Comparison of ENCODE assay signal across 8 mouse cellular contexts in the genomic region with DNA sequence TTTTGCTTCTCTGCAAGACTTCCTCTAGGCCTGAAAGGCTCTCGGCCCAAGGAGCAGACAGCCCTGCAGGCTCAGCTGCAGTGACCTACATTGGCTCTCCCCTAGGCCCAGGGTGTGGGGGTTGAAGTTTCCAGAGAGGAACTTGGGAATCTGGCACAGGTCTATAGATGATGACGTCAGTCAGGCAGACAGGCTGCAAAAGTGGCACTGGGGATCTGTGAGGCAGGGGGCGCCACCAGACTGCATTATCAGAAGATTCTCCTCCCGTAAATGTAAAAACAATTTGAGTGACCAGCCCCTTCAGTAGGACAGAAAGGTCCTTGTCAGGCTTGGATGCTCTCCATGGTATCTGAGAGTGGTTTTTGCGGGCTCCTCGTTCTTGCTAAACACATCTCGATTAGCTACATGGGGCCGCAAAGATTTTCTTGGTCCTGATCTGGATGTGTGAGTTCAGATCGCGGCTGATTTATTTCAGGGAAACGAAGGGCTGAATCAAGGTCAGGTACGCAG. TPM values are rescaled to one million over a fixed set of nuclear protein-coding genes. Genes with fewer than 3 reads are reported as not detected.
DNase-seq lines count a peak whose midpoint lies in the region; ATAC-seq and TF ChIP-seq lines count a peak whose summit lies in the region.

No protein-coding gene starts in this region.

- peak overlapping the region; percentile 41 for H3K4me2 ChIP-seq in forebrain, postnatal 0 days (ENCODE audit: low read depth)
- H3K4me2 ChIP-seq in lung, embryonic 15.5 days = peak overlapping the region; percentile 54

- peaks cover 31% of the 10 kb centered on the region for H3K4me1 ChIP-seq in forebrain, postnatal 0 days (ENCODE audit: insufficient read depth)
- H3K4me1 ChIP-seq in lung, embryonic 15.5 days = peaks cover 79% of the 10 kb centered on the region

- intact Hi-C loops in heart, postnatal 36 days (cut with DNase I) = loop anchor here (2.0 kb wide), 2 partner anchors 13 to 75 kb away; no protein-coding TSS in a partner anchor

- peak; percentile 76 for TF ChIP-seq CTCF in forebrain, postnatal 0 days (IDR thresholded peaks at IDR 0.05; ENCODE audit: low read depth)

- H3K27ac ChIP-seq in forebrain, postnatal 0 days (ENCODE audit: low read depth, low read length) = peak overlapping the region; percentile 83
- peak overlapping the region; percentile 97 for H3K27ac ChIP-seq in lung, embryonic 15.5 days

- H3K9ac ChIP-seq in forebrain, postnatal 0 days = peak overlapping the region; percentile 37
- peak overlapping the region; percentile 29; the same call in 1 of the 2 replicates for H3K9ac ChIP-seq in lung, embryonic 15.5 days

- peak; percentile 95 for DNase-seq in Muller cell, postnatal 12 days (ENCODE audit: inconsistent ontology term)
- DNase-seq in cerebellum, adult 18-20 months = peak; percentile 82
- peak; percentile 82 for DNase-seq in forebrain, postnatal 0 days
- DNase-seq in heart, postnatal 36 days = peak; percentile 79 to 83
- DNase-seq in layer of hippocampus, adult 8-10 months (ENCODE audit: low spot score in 2 of 2) = peak; percentile 84 to 85
- peak; percentile 93 for DNase-seq in retina, postnatal 1 day

- peak overlapping the region; percentile 3 for H3K4me3 ChIP-seq in forebrain, postnatal 0 days (ENCODE audit: low read depth, low read length)
- H3K4me3 ChIP-seq in lung, embryonic 15.5 days = peak overlapping the region; percentile 20

- H3K36me3 ChIP-seq in forebrain, postnatal 0 days (ENCODE audit: insufficient read depth) = no peaks in the 10 kb centered on the region
- no peaks in the 10 kb centered on the region for H3K36me3 ChIP-seq in lung, embryonic 15.5 days

- WGBS in forebrain, postnatal 0 days = 7% methylated on average over 12 of the region's 12 CpGs
- WGBS in lung, embryonic 15.5 days = 4% methylated on average over 12 of the region's 12 CpGs

- peak; percentile 19; the same call in 1 of the 2 replicates for ATAC-seq in forebrain, postnatal 0 days
- ATAC-seq in lung, embryonic 15.5 days (ENCODE audit: borderline replicate concordance, extremely low read depth, low FRiP score, low TSS enrichment) = peak; percentile 33; the same call in 1 of the 2 replicates
- ATAC-seq in activated CD4-positive, CD25-positive, alpha-beta regulatory T cell, adult 4 months = no peak

- H3K9me3 ChIP-seq in forebrain, postnatal 0 days (ENCODE audit: low read length) = no peaks in the 10 kb centered on the region
- H3K9me3 ChIP-seq in lung, embryonic 15.5 days = no peaks in the 10 kb centered on the region

- no peaks in the 10 kb centered on the region for H3K27me3 ChIP-seq in forebrain, postnatal 0 days (ENCODE audit: insufficient read depth, low read length)
- H3K27me3 ChIP-seq in lung, embryonic 15.5 days = no peaks in the 10 kb centered on the region

RNA-seq across cellular contexts. Expression of gene Msl1, which starts 9.5 kb away (rescaled TPM):
- total RNA-seq in forebrain, postnatal 0 days (2014; rRNA removed) = 87.2 and 94.6 TPM in 2 replicates
- polyA plus RNA-seq in forebrain, postnatal 0 days (2015; fragmentation: Nextera tagmentation; extraction: Ambion mirVana) = 16.3 and 24.1 TPM in 2 replicates
- 10 to 100 TPM; 74.4 to 75.3 TPM for total RNA-seq in heart, postnatal 36 days (2021)
- 100 to 1,000 TPM; 140 to 201 (median 177) TPM for total RNA-seq in layer of hippocampus, adult 8-10 months (2022)
- 21.1 and 21.2 TPM in 2 replicates for polyA plus RNA-seq in lung, embryonic 15.5 days (2015; fragmentation: Nextera tagmentation; extraction: Ambion mirVana)
- polyA plus RNA-seq in activated CD4-positive, CD25-positive, alpha-beta regulatory T cell, adult 4 months (2017; shearing (Covaris generic)) = 10 to 100 TPM; 19.9 to 22.0 TPM

RNA-seq across cellular contexts. Expression of gene Nr1d1, which starts 10.7 kb away (rescaled TPM):
- total RNA-seq in forebrain, postnatal 0 days (2014; rRNA removed) = 4.5 and 6.7 TPM in 2 replicates
- 10.8 and 11.4 TPM in 2 replicates for polyA plus RNA-seq in forebrain, postnatal 0 days (2015; fragmentation: Nextera tagmentation; extraction: Ambion mirVana)
- total RNA-seq in heart, postnatal 36 days (2021) = 100 to 1,000 TPM; 104 to 107 TPM
- 10 to 100 TPM; 86.6 to 99.6 (median 92.7) TPM for total RNA-seq in layer of hippocampus, adult 8-10 months (2022)
- 1.0 and 1.5 TPM in 2 replicates for polyA plus RNA-seq in lung, embryonic 15.5 days (2015; fragmentation: Nextera tagmentation; extraction: Ambion mirVana)
- 1 to 10 TPM; 2.9 to 5.4 TPM for polyA plus RNA-seq in activated CD4-positive, CD25-positive, alpha-beta regulatory T cell, adult 4 months (2017; shearing (Covaris generic))

RNA-seq across cellular contexts. Expression of gene Casc3, which starts 18.9 kb away (rescaled TPM):
- total RNA-seq in forebrain, postnatal 0 days (2014; rRNA removed) = 22.5 and 27.2 TPM in 2 replicates
- 29.5 and 37.4 TPM in 2 replicates for polyA plus RNA-seq in forebrain, postnatal 0 days (2015; fragmentation: Nextera tagmentation; extraction: Ambion mirVana)
- 10 to 100 TPM; 26.1 to 26.2 TPM for total RNA-seq in heart, postnatal 36 days (2021)
- 10 to 100 TPM; 50.5 to 64.9 (median 59.4) TPM for total RNA-seq in layer of hippocampus, adult 8-10 months (2022)
- 35.7 and 37.9 TPM in 2 replicates for polyA plus RNA-seq in lung, embryonic 15.5 days (2015; fragmentation: Nextera tagmentation; extraction: Ambion mirVana)
- polyA plus RNA-seq in activated CD4-positive, CD25-positive, alpha-beta regulatory T cell, adult 4 months (2017; shearing (Covaris generic)) = 10 to 100 TPM; 10.6 to 11.2 TPM

RNA-seq across cellular contexts. Expression of gene Thra, which starts 45.4 kb away (rescaled TPM):
- total RNA-seq in forebrain, postnatal 0 days (2014; rRNA removed) = 1,003 and 1,159 TPM in 2 replicates
- 223 and 233 TPM in 2 replicates for polyA plus RNA-seq in forebrain, postnatal 0 days (2015; fragmentation: Nextera tagmentation; extraction: Ambion mirVana)
- total RNA-seq in heart, postnatal 36 days (2021) = 100 to 1,000 TPM; 100 to 111 TPM
- 100 to 1,000 TPM; 919 to 985 (median 938) TPM for total RNA-seq in layer of hippocampus, adult 8-10 months (2022)
- 35.6 and 35.8 TPM in 2 replicates for polyA plus RNA-seq in lung, embryonic 15.5 days (2015; fragmentation: Nextera tagmentation; extraction: Ambion mirVana)
- polyA plus RNA-seq in activated CD4-positive, CD25-positive, alpha-beta regulatory T cell, adult 4 months (2017; shearing (Covaris generic)) = 1 to 10 TPM; 1.4 to 3.5 TPM

RNA-seq across cellular contexts. Expression of gene Rapgefl1, which starts 50.8 kb away (rescaled TPM):
- total RNA-seq in forebrain, postnatal 0 days (2014; rRNA removed) = 28.7 TPM in 2 replicates
- polyA plus RNA-seq in forebrain, postnatal 0 days (2015; fragmentation: Nextera tagmentation; extraction: Ambion mirVana) = 5.6 and 9.8 TPM in 2 replicates
- total RNA-seq in heart, postnatal 36 days (2021) = under 1 TPM; 0.57 to 0.72 TPM
- 100 to 1,000 TPM; 171 to 203 (median 197) TPM for total RNA-seq in layer of hippocampus, adult 8-10 months (2022)
- 0.86 and 1.4 TPM in 2 replicates for polyA plus RNA-seq in lung, embryonic 15.5 days (2015; fragmentation: Nextera tagmentation; extraction: Ambion mirVana)
- polyA plus RNA-seq in activated CD4-positive, CD25-positive, alpha-beta regulatory T cell, adult 4 months (2017; shearing (Covaris generic)) = under 1 TPM in 1 of 2 experiments, not detected in 1; 0.15 TPM

Comparison
In these comparisons a context has a peak if more than half of its experiments do, and no peak if none do; other contexts are left out.
1. RNA of gene Nr1d1, which starts 10.7 kb away (total RNA-seq): 104 to 107 TPM in heart, postnatal 36 days and 86.6 to 99.6 TPM in layer of hippocampus, adult 8-10 months; 4.5 to 6.7 TPM in forebrain, postnatal 0 days; every median in the first group is over 10 times any median in the second.
2. Peak in every context shown above with its lines, with median percentiles within 50 percentile points of each other: DNase-seq.